7 mouse cellular contexts compared by ENCODE assay signal in the genomic region with DNA sequence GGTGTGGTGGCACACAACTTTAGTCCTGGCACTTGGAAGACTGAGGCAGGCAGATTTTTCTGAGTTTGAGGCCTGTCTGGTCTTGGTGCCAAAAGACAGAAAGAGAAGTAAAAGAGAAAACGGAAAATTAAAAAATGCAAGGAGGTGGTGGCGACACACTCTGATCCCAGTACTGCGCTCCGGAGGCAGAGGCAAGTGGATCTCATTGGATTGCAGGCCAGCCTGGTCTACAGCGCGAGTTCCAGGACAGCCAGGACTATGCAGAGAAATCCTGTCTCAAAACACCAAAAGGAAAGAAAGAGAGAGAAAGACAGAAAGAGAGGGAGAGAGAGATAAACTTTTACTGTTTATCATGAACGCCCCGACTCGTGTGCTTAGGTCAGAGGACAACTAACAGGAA. TPM values are rescaled to one million over a fixed set of nuclear protein-coding genes. Genes with fewer than 3 reads are reported as not detected.
DNase-seq lines count a peak whose midpoint lies in the region; ATAC-seq and TF ChIP-seq lines count a peak whose summit lies in the region.

No protein-coding gene starts in this region.

- peak; percentile 38; the same call in 1 of the 2 replicates for ATAC-seq in limb, embryonic 14.5 days (ENCODE audit: low FRiP score, low read depth)
- no peak for ATAC-seq in stomach, embryonic 15.5 days (ENCODE audit: insufficient read depth, low FRiP score, low read depth)

- TF ChIP-seq POLR2A in limb, embryonic 14.5 days (IDR thresholded peaks at IDR 0.05; ENCODE audit: borderline replicate concordance, extremely low read depth, insufficient read depth, insufficient read length), result no peak

- 60% methylated on average over 9 of the region's 9 CpGs for WGBS in forebrain, embryonic 10.5 days
- 64% methylated on average over 9 of the region's 9 CpGs for WGBS in limb, embryonic 14.5 days
- WGBS in stomach, embryonic 15.5 days, result 38% methylated on average over 9 of the region's 9 CpGs

- H3K9me3 ChIP-seq in forebrain, embryonic 10.5 days, result no peaks in the 10 kb centered on the region
- H3K9me3 ChIP-seq in limb, embryonic 14.5 days (ENCODE audit: control insufficient read depth, low read length), result no peaks in the 10 kb centered on the region
- no peaks in the 10 kb centered on the region for H3K9me3 ChIP-seq in stomach, embryonic 15.5 days

- H3K4me1 ChIP-seq in forebrain, embryonic 10.5 days, result peaks cover 14% of the 10 kb centered on the region
- peaks cover 4% of the 10 kb centered on the region; the same call in 1 of the 2 replicates for H3K4me1 ChIP-seq in limb, embryonic 14.5 days (ENCODE audit: control insufficient read depth, insufficient read depth, low read length)
- peaks cover 6% of the 10 kb centered on the region for H3K4me1 ChIP-seq in stomach, embryonic 15.5 days

- DNase-seq in retina, postnatal 1 day, result peak; percentile 14
- DNase-seq in retina, embryonic 14.5 days (ENCODE audit: low spot score), result no peak
- DNase-seq in forebrain, embryonic 10.5 days (ENCODE audit: extremely low spot score, low spot score), result no peak
- no peak for DNase-seq in limb, embryonic 14.5 days (ENCODE audit: low spot score)
- DNase-seq in right cerebral cortex, adult 18-20 months, result no peak
- no peak for DNase-seq in gastrocnemius, postnatal 36 days

- peak overlapping the region; percentile 93 for H3K27ac ChIP-seq in forebrain, embryonic 10.5 days
- H3K27ac ChIP-seq in limb, embryonic 14.5 days (replicated peaks; ENCODE audit: low read depth, low read length), result peak overlapping the region; percentile 40
- peak overlapping the region; percentile 45 for H3K27ac ChIP-seq in stomach, embryonic 15.5 days

- H3K36me3 ChIP-seq in forebrain, embryonic 10.5 days (replicated peaks), result peaks cover 29% of the 10 kb centered on the region
- H3K36me3 ChIP-seq in limb, embryonic 14.5 days (ENCODE audit: control insufficient read depth, insufficient read depth, low read length), result peaks cover 25% of the 10 kb centered on the region
- H3K36me3 ChIP-seq in stomach, embryonic 15.5 days, result peaks cover 14% of the 10 kb centered on the region

- H3K27me3 ChIP-seq in forebrain, embryonic 10.5 days (ENCODE audit: poor library complexity, severe bottlenecking), result no peaks in the 10 kb centered on the region
- no peaks in the 10 kb centered on the region for H3K27me3 ChIP-seq in limb, embryonic 14.5 days (ENCODE audit: control insufficient read depth, insufficient read depth, low read length)
- no peaks in the 10 kb centered on the region for H3K27me3 ChIP-seq in stomach, embryonic 15.5 days (replicated peaks)

- intact Hi-C loops in gastrocnemius, postnatal 36 days (cut with DNase I), result no loop called here

- H3K4me3 ChIP-seq in forebrain, embryonic 10.5 days, result peak overlapping the region; percentile 99
- H3K4me3 ChIP-seq in limb, embryonic 14.5 days (replicated peaks; ENCODE audit: low read length), result peak overlapping the region; percentile 91
- peak overlapping the region; percentile 97 for H3K4me3 ChIP-seq in stomach, embryonic 15.5 days (replicated peaks)

- peak overlapping the region; percentile 93 for H3K9ac ChIP-seq in limb, embryonic 14.5 days (ENCODE audit: low read depth, low read length, severe bottlenecking)
- peak overlapping the region; percentile 40; the same call in 1 of the 2 replicates for H3K9ac ChIP-seq in stomach, embryonic 15.5 days

- peak overlapping the region; percentile 88 for H3K4me2 ChIP-seq in limb, embryonic 14.5 days (replicated peaks; ENCODE audit: low read depth, low read length, severe bottlenecking)
- H3K4me2 ChIP-seq in stomach, embryonic 15.5 days, result peak overlapping the region; percentile 57

RNA-seq across cellular contexts. Expression of a gene that starts 0.5 kb away (rescaled TPM):
- 208 and 212 TPM in 2 replicates for polyA plus RNA-seq in forebrain, embryonic 10.5 days (2016; fragmentation: Nextera tagmentation; extraction: Ambion mirVana)
- 84.2 and 127 TPM in 2 replicates for polyA plus RNA-seq in limb, embryonic 14.5 days (2012; rRNA removed)
- 154 and 166 TPM in 2 replicates for polyA plus RNA-seq in limb, embryonic 14.5 days (2014; fragmentation: Nextera tagmentation; extraction: Ambion mirVana)
- 160 and 163 TPM in 2 replicates for polyA plus RNA-seq in stomach, embryonic 15.5 days (2015; fragmentation: Nextera tagmentation; extraction: Ambion mirVana)
- 100 to 1,000 TPM; 197 to 321 TPM for total RNA-seq in gastrocnemius, postnatal 36 days (2021)

RNA-seq across cellular contexts. Expression of a gene that starts 9.9 kb away (rescaled TPM):
- 53.2 and 55.5 TPM in 2 replicates for polyA plus RNA-seq in forebrain, embryonic 10.5 days (2016; fragmentation: Nextera tagmentation; extraction: Ambion mirVana)
- polyA plus RNA-seq in limb, embryonic 14.5 days (2012; rRNA removed), result 33.9 and 51.3 TPM in 2 replicates
- polyA plus RNA-seq in limb, embryonic 14.5 days (2014; fragmentation: Nextera tagmentation; extraction: Ambion mirVana), result 65.9 and 70.1 TPM in 2 replicates
- 61.9 and 62.8 TPM in 2 replicates for polyA plus RNA-seq in stomach, embryonic 15.5 days (2015; fragmentation: Nextera tagmentation; extraction: Ambion mirVana)
- total RNA-seq in gastrocnemius, postnatal 36 days (2021), result 10 to 100 TPM; 56.4 to 67.2 TPM

RNA-seq across cellular contexts. Expression of a gene that starts 12.7 kb away (rescaled TPM):
- polyA plus RNA-seq in forebrain, embryonic 10.5 days (2016; fragmentation: Nextera tagmentation; extraction: Ambion mirVana), result 125 and 130 TPM in 2 replicates
- 6.0 and 6.1 TPM in 2 replicates for polyA plus RNA-seq in limb, embryonic 14.5 days (2012; rRNA removed)
- polyA plus RNA-seq in limb, embryonic 14.5 days (2014; fragmentation: Nextera tagmentation; extraction: Ambion mirVana), result 59.6 and 70.0 TPM in 2 replicates
- 69.9 and 93.9 TPM in 2 replicates for polyA plus RNA-seq in stomach, embryonic 15.5 days (2015; fragmentation: Nextera tagmentation; extraction: Ambion mirVana)
- total RNA-seq in gastrocnemius, postnatal 36 days (2021), result 1 to 10 TPM; 3.5 TPM

RNA-seq across cellular contexts. Expression of a gene that starts 12.9 kb away (rescaled TPM):
- not detected in 2 replicates for polyA plus RNA-seq in forebrain, embryonic 10.5 days (2016; fragmentation: Nextera tagmentation; extraction: Ambion mirVana)
- not detected in 2 replicates for polyA plus RNA-seq in limb, embryonic 14.5 days (2012; rRNA removed)
- not detected in 2 replicates for polyA plus RNA-seq in limb, embryonic 14.5 days (2014; fragmentation: Nextera tagmentation; extraction: Ambion mirVana)
- polyA plus RNA-seq in stomach, embryonic 15.5 days (2015; fragmentation: Nextera tagmentation; extraction: Ambion mirVana), result not detected in 2 replicates
- total RNA-seq in gastrocnemius, postnatal 36 days (2021), result not detected

RNA-seq across cellular contexts. Expression of a gene that starts 17.8 kb away (rescaled TPM):
- 178 and 183 TPM in 2 replicates for polyA plus RNA-seq in forebrain, embryonic 10.5 days (2016; fragmentation: Nextera tagmentation; extraction: Ambion mirVana)
- 50.1 and 92.1 TPM in 2 replicates for polyA plus RNA-seq in limb, embryonic 14.5 days (2012; rRNA removed)
- polyA plus RNA-seq in limb, embryonic 14.5 days (2014; fragmentation: Nextera tagmentation; extraction: Ambion mirVana), result 80.2 and 87.6 TPM in 2 replicates
- 82.3 and 82.9 TPM in 2 replicates for polyA plus RNA-seq in stomach, embryonic 15.5 days (2015; fragmentation: Nextera tagmentation; extraction: Ambion mirVana)
- 10 to 100 TPM; 15.6 to 17.1 TPM for total RNA-seq in gastrocnemius, postnatal 36 days (2021)

Comparison
In these comparisons a context has a peak if more than half of its experiments do, and no peak if none do; other contexts are left out.
1. H3K27ac ChIP-seq: peak in every context shown above with its lines; median percentile 93 in forebrain, embryonic 10.5 days; 45 in stomach, embryonic 15.5 days; 40 in limb, embryonic 14.5 days.